Comparison of ENCODE assay signal across 10 mouse cellular contexts in genomic region chr2:132689188-132689568, GRCm38 (mm10). TPM values are rescaled to one million over a fixed set of nuclear protein-coding genes. Genes with fewer than 3 reads are reported as not detected.
DNase-seq lines count a peak whose midpoint lies in the region; ATAC-seq and TF ChIP-seq lines count a peak whose summit lies in the region.
"Had no signal": no experiment of that assay in that cellular context is flagged by ENCODE, and none has a peak within 500 bp of the region (broad histone marks: within the 10 kb centered on the region; RNA-seq: fewer than 3 reads in every experiment).

No protein-coding gene starts in this region.

- no peak for DNase-seq in intestine, embryonic 14.5 days (ENCODE audit: low spot score)
- peak; percentile 62 for DNase-seq in CH12.LX (ENCODE audit: extremely low read depth)
- no peak for DNase-seq in left cerebral cortex, adult 9 months (ENCODE audit: low spot score in 2 of 2)
- DNase-seq: thymus, postnatal 4 days had no signal

- no peak for TF ChIP-seq EP300 in CH12.LX (IDR thresholded peaks at IDR 0.05; ENCODE audit: low read length)

- WGBS in intestine, embryonic 14.5 days, result 45% methylated on average over 4 of the region's 4 CpGs
- WGBS in intestine, postnatal 0 days, result 62% methylated on average over 4 of the region's 4 CpGs
- 49% methylated on average over 4 of the region's 4 CpGs for WGBS in intestine, embryonic 16.5 days

- TF ChIP-seq RAD21 in CH12.LX (IDR thresholded peaks at IDR 0.05; ENCODE audit: low read depth, low read length), result peak; percentile 15; the same call in 1 of the 2 replicates

- H3K4me1 ChIP-seq in intestine, embryonic 14.5 days (replicated peaks; ENCODE audit: control insufficient read depth, insufficient read depth, low read length), result no peaks in the 10 kb centered on the region
- no peaks in the 10 kb centered on the region for H3K4me1 ChIP-seq in intestine, postnatal 0 days (replicated peaks; ENCODE audit: control insufficient read depth, insufficient read depth, low read length)
- H3K4me1 ChIP-seq in CH12.LX (ENCODE audit: control insufficient read depth in 1 of 2, insufficient read depth in 2 of 2), result peaks cover 13 to 42% of the 10 kb centered on the region in 2 experiments
- peaks cover 57% of the 10 kb centered on the region for H3K4me1 ChIP-seq in megakaryocyte, embryonic 14.5 days
- peaks cover 3% of the 10 kb centered on the region; the same call in 1 of the 2 replicates for H3K4me1 ChIP-seq in intestine, embryonic 16.5 days (ENCODE audit: control insufficient read depth, insufficient read depth, low read length)

- TF ChIP-seq CTCF in intestine, postnatal 0 days (IDR thresholded peaks at IDR 0.05; ENCODE audit: low read depth), result no peak
- TF ChIP-seq CTCF in CH12.LX (conservative IDR thresholded peaks at IDR 0.05 in 1 of 2, IDR thresholded peaks at IDR 0.05 in 1 of 2; ENCODE audit: low read depth in 2 of 2, low read length in 2 of 2), result no peak; a peak in 1 of 4 replicates

- no peaks in the 10 kb centered on the region for H3K79me2 ChIP-seq in CH12.LX (replicated peaks; ENCODE audit: control insufficient read depth, extremely low read depth, insufficient read depth, poor library complexity, severe bottlenecking)

- TF ChIP-seq POLR2A in CH12.LX (IDR thresholded peaks at IDR 0.05; ENCODE audit: low read depth, low read length), result no peak

- no peaks in the 10 kb centered on the region for H3K9me3 ChIP-seq in intestine, embryonic 14.5 days (ENCODE audit: control insufficient read depth, low read length)
- H3K9me3 ChIP-seq in intestine, postnatal 0 days (ENCODE audit: control insufficient read depth), result no peaks in the 10 kb centered on the region
- H3K9me3 ChIP-seq in CH12.LX (replicated peaks; ENCODE audit: low read length), result no peaks in the 10 kb centered on the region
- no peaks in the 10 kb centered on the region for H3K9me3 ChIP-seq in megakaryocyte, embryonic 14.5 days
- H3K9me3 ChIP-seq in intestine, embryonic 16.5 days (ENCODE audit: control insufficient read depth, low read length), result no peaks in the 10 kb centered on the region
- H3K9me3 ChIP-seq: midbrain, embryonic 10.5 days had no signal

- no peak for ATAC-seq in intestine, embryonic 14.5 days (replicated peaks; ENCODE audit: low FRiP score, low TSS enrichment, low read depth)
- ATAC-seq in intestine, postnatal 0 days, result no peak
- ATAC-seq in common myeloid progenitor, adult 5-6 weeks (replicated peaks; ENCODE audit: low read depth, poor library complexity, severe bottlenecking), result peak; percentile 59
- no peak for ATAC-seq in intestine, embryonic 16.5 days
- ATAC-seq: hindbrain, embryonic 16.5 days had no signal

- no peaks in the 10 kb centered on the region for H3K36me3 ChIP-seq in intestine, embryonic 14.5 days (ENCODE audit: control insufficient read depth, insufficient read depth, low read length)
- peaks cover 4% of the 10 kb centered on the region; the same call in 1 of the 2 replicates for H3K36me3 ChIP-seq in intestine, postnatal 0 days (ENCODE audit: control insufficient read depth, insufficient read depth)
- H3K36me3 ChIP-seq in CH12.LX (replicated peaks in 1 of 2; ENCODE audit: control insufficient read depth in 1 of 2, insufficient read depth in 1 of 2, low read length in 1 of 2), result peaks cover 2 to 8% of the 10 kb centered on the region in 2 experiments
- H3K36me3 ChIP-seq in megakaryocyte, embryonic 14.5 days (replicated peaks; ENCODE audit: low read length), result peaks cover 3% of the 10 kb centered on the region
- H3K36me3 ChIP-seq in intestine, embryonic 16.5 days (ENCODE audit: control insufficient read depth, insufficient read depth, low read length), result no peaks in the 10 kb centered on the region

- H3K27me3 ChIP-seq in intestine, embryonic 14.5 days (replicated peaks; ENCODE audit: control insufficient read depth, insufficient read depth, low read length), result no peaks in the 10 kb centered on the region
- H3K27me3 ChIP-seq in intestine, postnatal 0 days (replicated peaks; ENCODE audit: control insufficient read depth, insufficient read depth, low read length), result no peaks in the 10 kb centered on the region
- H3K27me3 ChIP-seq in CH12.LX (replicated peaks), result no peaks in the 10 kb centered on the region
- H3K27me3 ChIP-seq in megakaryocyte, embryonic 14.5 days (replicated peaks), result no peaks in the 10 kb centered on the region
- no peaks in the 10 kb centered on the region for H3K27me3 ChIP-seq in intestine, embryonic 16.5 days (replicated peaks; ENCODE audit: control insufficient read depth, insufficient read depth, low read length)

- no peak overlapping the region for H3K4me3 ChIP-seq in intestine, embryonic 14.5 days (ENCODE audit: low read depth, low read length)
- H3K4me3 ChIP-seq in intestine, postnatal 0 days (ENCODE audit: low read depth, low read length), result no peak overlapping the region
- no peak overlapping the region for H3K4me3 ChIP-seq in CH12.LX (replicated peaks in 1 of 3; ENCODE audit: low read depth in 2 of 3, low read length in 2 of 3, poor library complexity in 1 of 3)
- H3K4me3 ChIP-seq in megakaryocyte, embryonic 14.5 days (replicated peaks), result peak overlapping the region; percentile 67
- H3K4me3 ChIP-seq in intestine, embryonic 16.5 days (ENCODE audit: low read length), result no peak overlapping the region
- H3K4me3 ChIP-seq: midbrain, embryonic 10.5 days had no signal

- 0 out of 2 replicates have a peak overlapping the region, but pooled peaks have one; percentile 47 for H3K27ac ChIP-seq in intestine, embryonic 14.5 days (ENCODE audit: low read depth)
- H3K27ac ChIP-seq in intestine, postnatal 0 days (ENCODE audit: low read depth, low read length), result no peak overlapping the region
- H3K27ac ChIP-seq in CH12.LX (ENCODE audit: insufficient read depth, low read depth), result peak overlapping the region; percentile 94
- H3K27ac ChIP-seq in intestine, embryonic 16.5 days (ENCODE audit: low read length), result no peak overlapping the region
- H3K27ac ChIP-seq: midbrain, embryonic 10.5 days had no signal

- no peak overlapping the region for H3K4me2 ChIP-seq in intestine, embryonic 14.5 days (ENCODE audit: low read length)
- H3K4me2 ChIP-seq in intestine, postnatal 0 days (replicated peaks; ENCODE audit: low read depth), result no peak overlapping the region
- H3K4me2 ChIP-seq in CH12.LX (ENCODE audit: insufficient read depth, low read depth, poor library complexity, severe bottlenecking), result peak overlapping the region; percentile 95
- no peak overlapping the region for H3K4me2 ChIP-seq in intestine, embryonic 16.5 days (ENCODE audit: low read depth, low read length)

- H3K9ac ChIP-seq in intestine, embryonic 14.5 days (ENCODE audit: low read length), result 0 out of 2 replicates have a peak overlapping the region, but pooled peaks have one; percentile 7
- H3K9ac ChIP-seq in intestine, postnatal 0 days (ENCODE audit: low read depth, low read length), result no peak overlapping the region
- peak overlapping the region; percentile 47 for H3K9ac ChIP-seq in CH12.LX (ENCODE audit: insufficient read depth, low read depth)
- no peak overlapping the region for H3K9ac ChIP-seq in intestine, embryonic 16.5 days (ENCODE audit: low read depth, low read length)

- in situ Hi-C loops in CH12.LX (cut with MboI; ENCODE audit: low pct_ligation_motif_present, low pct_unique_long_range_greater_than_20kb, low sequenced_read_pairs), result no loop called here

- dilution Hi-C loops in CH12.LX (cut with MboI; ENCODE audit: extremely low pct_ligation_motif_present, extremely low pct_unique_long_range_greater_than_20kb, low sequenced_read_pairs), result no loop called here

TF ChIP-seq in CH12.LX, 34 proteins besides CTCF, POLR2A, EP300 and RAD21:
- no peak for TF ChIP-seq ZMIZ1 (IDR thresholded peaks at IDR 0.05; ENCODE audit: low read depth, low read length)
- no peak for TF ChIP-seq CHD1 (IDR thresholded peaks at IDR 0.05; ENCODE audit: low read depth, low read length)
- 0 out of 2 replicates have a peak, but pooled peaks have one; percentile 11 for TF ChIP-seq NELFE (IDR thresholded peaks at IDR 0.05; ENCODE audit: low read depth, low read length)
- no peak for TF ChIP-seq CHD2 (IDR thresholded peaks at IDR 0.05; ENCODE audit: low read length)
- TF ChIP-seq ZKSCAN1 (IDR thresholded peaks at IDR 0.05; ENCODE audit: borderline replicate concordance, low read depth, low read length), result no peak
- peak; percentile 70 for TF ChIP-seq ELF1 (IDR thresholded peaks at IDR 0.05; ENCODE audit: low read depth, low read length)
- TF ChIP-seq MAX (IDR thresholded peaks at IDR 0.05; ENCODE audit: low read length), result 0 out of 2 replicates have a peak, but pooled peaks have one; percentile 4
- TF ChIP-seq TCF12 (IDR thresholded peaks at IDR 0.05; ENCODE audit: low read depth, low read length), result 0 out of 2 replicates have a peak, but pooled peaks have one; percentile 2
- peak; percentile 95 for TF ChIP-seq TBP (conservative IDR thresholded peaks at IDR 0.05; ENCODE audit: low read depth, low read length)
- 0 out of 2 replicates have a peak, but pooled peaks have one; percentile 3 for TF ChIP-seq SMC3 (IDR thresholded peaks at IDR 0.05; ENCODE audit: low read depth, low read length)
- 0 out of 2 replicates have a peak, but pooled peaks have one; percentile 37 for TF ChIP-seq KAT2A (IDR thresholded peaks at IDR 0.05; ENCODE audit: insufficient replicate concordance, low read length)

RNA-seq across cellular contexts. Expression of gene Shld1, which starts 2.4 kb away (rescaled TPM):
- polyA plus RNA-seq in intestine, embryonic 14.5 days (2014; fragmentation: Nextera tagmentation; extraction: Ambion mirVana), result 13.6 and 22.3 TPM in 2 replicates
- 11.2 and 11.7 TPM in 2 replicates for polyA plus RNA-seq in intestine, postnatal 0 days (2015; fragmentation: Nextera tagmentation; extraction: Ambion mirVana)
- total RNA-seq in CH12.LX (2012; rRNA removed) (8.6 and 9.3 TPM in 2 replicates), CH12.LX (2014; rRNA removed) (11.6 and 12.6 TPM in 2 replicates)
- polyA plus RNA-seq in CH12.LX (2012; ENCODE audit: insufficient read length, low read depth), result 5.7 and 7.0 TPM in 2 replicates
- total RNA-seq in common myeloid progenitor, adult 5-6 weeks (2017), result 2.4 and 5.5 TPM in 2 replicates
- polyA plus RNA-seq in megakaryocyte, embryonic 14.5 days (2012; ENCODE audit: insufficient read depth, low replicate concordance), result not detected in 2 replicates
- 13.7 and 15.2 TPM in 2 replicates for polyA plus RNA-seq in intestine, embryonic 16.5 days (2015; fragmentation: Nextera tagmentation; extraction: Ambion mirVana)

Comparison
In these comparisons a context has a peak if more than half of its experiments do, and no peak if none do; other contexts are left out.
1. H3K27ac ChIP-seq: peak in intestine, embryonic 14.5 days (single experiment) and CH12.LX (single experiment); none in intestine, postnatal 0 days (single experiment) and intestine, embryonic 16.5 days (single experiment).
2. H3K9ac ChIP-seq: peak in intestine, embryonic 14.5 days (single experiment) and CH12.LX (single experiment); none in intestine, postnatal 0 days (single experiment) and intestine, embryonic 16.5 days (single experiment).